Mouse (Mus musculus): ENCODE data around the gene Atraid.

- TF ChIP-seq MAX (IDR thresholded peaks at IDR 0.05; ENCODE audit: low read length) (no peak; the same call in 1 of the 2 replicates), POLR2AphosphoS5 (IDR thresholded peaks at IDR 0.05; ENCODE audit: borderline replicate concordance, low read depth, low read length) (no peak), ELF1 (IDR thresholded peaks at IDR 0.05; ENCODE audit: low read depth, low read length) (no peak)
These were observed 890 bp downstream of the Atraid start, which contains the start of gene Slc5a6 for GRCm38 (mm10) chr5:31048763-31049641.

Measured in MEL (cell line).